Mouse (Mus musculus) intestine, postnatal 0 days (tissue): ENCODE measurements around the gene Ninl. TPM values are rescaled to one million over a fixed set of nuclear protein-coding genes. Genes with fewer than 3 reads are reported as not detected.
A peak's percentile ranks its signal among the peaks of the same experiment; 100 is the strongest.

Experiments used
- ATAC-seq: fragments of 200-750 bp; cut with Nextera tagmentation; 2 replicates; pipeline ENCODE4 v1.8.0; 2017; ENCODE audit warnings: mild to moderate bottlenecking, moderate TSS enrichment, moderate library complexity
- H3K27ac ChIP-seq: fragments of 300-500 bp; sonication (generic); 2 replicates; pipeline ENCODE4 v1.5.1; 2014; ENCODE audit warnings: mild to moderate bottlenecking, low read depth, low read length, moderate library complexity
- H3K27me3 ChIP-seq: fragments of 300-500 bp; sonication (generic); replicated peaks from 2 replicates; pipeline ENCODE4 v1.6.1; 2014; ENCODE audit warnings: low read length, mixed read lengths; ENCODE audit not compliant: control insufficient read depth, insufficient read depth
- H3K36me3 ChIP-seq: fragments of 300-500 bp; sonication (generic); 2 replicates; pipeline ENCODE4 v1.6.1; 2014; ENCODE audit warnings: mild to moderate bottlenecking, moderate library complexity; ENCODE audit not compliant: control insufficient read depth, insufficient read depth
- H3K4me1 ChIP-seq: fragments of 300-500 bp; sonication (generic); replicated peaks from 2 replicates; pipeline ENCODE4 v1.6.1; 2014; ENCODE audit warnings: antibody characterized with exemption, low read length, mixed read lengths; ENCODE audit not compliant: control insufficient read depth, insufficient read depth
- H3K4me2 ChIP-seq: fragments of 300-500 bp; sonication (generic); replicated peaks from 2 replicates; pipeline ENCODE4 v1.6.1; 2014; ENCODE audit warnings: low read depth, mild to moderate bottlenecking, moderate library complexity
- H3K4me3 ChIP-seq: fragments of 300-500 bp; sonication (generic); 2 replicates; pipeline ENCODE4 v1.5.1; 2014; ENCODE audit warnings: low read depth, low read length
- H3K9ac ChIP-seq: fragments of 300-500 bp; sonication (generic); 2 replicates; pipeline ENCODE4 v1.6.1; 2014; ENCODE audit warnings: mild to moderate bottlenecking, low read depth, low read length
- H3K9me3 ChIP-seq: fragments of 300-500 bp; sonication (generic); 2 replicates; pipeline ENCODE4 v1.6.1; 2016; ENCODE audit warnings: mixed run types; ENCODE audit not compliant: control insufficient read depth
- CTCF ChIP-seq: sonication (generic); IDR thresholded peaks from 2 replicates; pipeline ENCODE4 v1.5.1; 2016; ENCODE audit warnings: low read depth, mild to moderate bottlenecking, control low read depth, antibody characterized with exemption, moderate library complexity
- WGBS: fragments of 180-500 bp; shearing (Covaris S2); extraction: QIAGEN DNeasy Blood & Tissue Kit; methylation state at CpG from one replicate; pipeline ENCODE4 v1.1.7; 2014; 5-methylcytosine and 5-hydroxymethylcytosine counted together
- polyA plus RNA-seq: library from polyadenylated mRNA; unstranded; fragments of >200 nt; fragmentation: Nextera tagmentation; extraction: Ambion mirVana; gene quantifications from 2 replicates; pipeline ENCODE4 v1.2.1, GENCODE M21; 2015

The Ninl gene
- polyA plus RNA-seq, 1 experiment from 2014 or later = 1.5 TPM

DNA sequence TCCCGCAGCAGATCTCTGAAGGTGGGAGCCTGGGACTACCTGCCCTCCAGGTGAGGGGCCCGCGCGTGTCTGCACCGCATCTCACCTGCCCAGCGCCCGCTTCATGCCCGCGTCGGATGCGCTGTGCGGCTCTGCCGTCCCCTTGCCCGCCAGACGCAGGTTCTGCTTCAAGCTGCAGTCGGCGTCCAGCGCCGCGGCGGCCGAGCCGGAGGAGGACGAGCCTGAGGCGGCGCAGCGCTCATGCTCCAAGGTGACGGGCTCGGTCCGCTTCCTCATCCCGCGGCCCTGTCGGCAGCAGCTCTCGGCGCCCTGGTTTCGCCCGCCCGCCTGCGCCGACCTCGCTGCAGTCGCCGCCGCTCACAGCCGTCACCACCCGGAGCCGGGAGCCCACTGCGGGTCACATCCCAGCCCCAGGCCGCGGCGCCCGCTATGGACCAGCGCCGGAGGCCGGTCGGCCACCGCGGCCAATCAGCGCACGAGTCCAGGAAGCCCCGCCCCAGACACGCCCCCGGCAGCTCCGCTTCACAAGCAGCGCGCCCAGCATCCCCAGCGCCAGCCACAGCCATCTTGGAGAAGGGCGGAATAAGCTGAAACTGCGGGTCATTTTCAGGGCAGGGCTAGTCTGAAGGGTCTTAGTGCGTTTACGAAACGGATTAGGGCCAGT, 134.8 kb downstream of the Ninl start, which contains the start of gene Abhd12:
Gene Abhd12, minus strand, starts transcription at position 470 of the 664 bp plus-strand sequence.
- ATAC-seq = peak; percentile 96
- Histone ChIP-seq H3K4me2 (peak within 1 kb of the TSS; percentile 97), H3K9me3 (no peaks in the 10 kb centered on the region), H3K36me3 (no peaks in the 10 kb centered on the region), H3K27me3 (no peaks in the 10 kb centered on the region), H3K9ac (peak within 1 kb of the TSS; percentile 69), H3K27ac (peak within 1 kb of the TSS; percentile 60), H3K4me3 (peak within 1 kb of the TSS; percentile 81), H3K4me1 (no peaks in the 10 kb centered on the region)
- under 1% methylated on average over 70 of the region's 72 CpGs for WGBS
- peak; percentile 38 for TF ChIP-seq CTCF

- 72% methylated on average over 8 of the region's 8 CpGs for WGBS
- no peaks in the 10 kb centered on the region for H3K4me1 ChIP-seq
- no peaks in the 10 kb centered on the region for H3K9me3 ChIP-seq
- no peak overlapping the region for H3K27ac ChIP-seq
- no peak for TF ChIP-seq CTCF
- H3K4me2 ChIP-seq = no peak overlapping the region
- H3K36me3 ChIP-seq = no peaks in the 10 kb centered on the region
- H3K9ac ChIP-seq = no peak overlapping the region
- no peak for ATAC-seq
- no peak overlapping the region for H3K4me3 ChIP-seq
- no peaks in the 10 kb centered on the region for H3K27me3 ChIP-seq
These were observed 136.8 kb downstream of the Ninl start for GRCm38 (mm10) chr2:150902347-150902746.

GRCm38 (mm10) chr2:150900341-150900740, 138.8 kb downstream of the Ninl start:
- 65% methylated on average over 6 of the region's 6 CpGs for WGBS
- Histone ChIP-seq H3K27ac (no peak overlapping the region), H3K9ac (no peak overlapping the region), H3K27me3 (no peaks in the 10 kb centered on the region), H3K9me3 (no peaks in the 10 kb centered on the region), H3K36me3 (no peaks in the 10 kb centered on the region), H3K4me1 (no peaks in the 10 kb centered on the region), H3K4me2 (no peak overlapping the region), H3K4me3 (no peak overlapping the region)
- no peak for TF ChIP-seq CTCF
- ATAC-seq = peak; percentile 14; the same call in 1 of the 2 replicates

- no peak overlapping the region for H3K4me2 ChIP-seq
- H3K27me3 ChIP-seq = no peaks in the 10 kb centered on the region
- WGBS = 84% methylated on average over 7 of the region's 7 CpGs
- TF ChIP-seq CTCF = no peak
- no peak overlapping the region for H3K27ac ChIP-seq
- no peaks in the 10 kb centered on the region for H3K36me3 ChIP-seq
- no peaks in the 10 kb centered on the region for H3K4me1 ChIP-seq
- H3K9me3 ChIP-seq = no peaks in the 10 kb centered on the region
- H3K9ac ChIP-seq = no peak overlapping the region
- H3K4me3 ChIP-seq = no peak overlapping the region
- no peak for ATAC-seq
These were observed 143.4 kb downstream of the Ninl start for GRCm38 (mm10) chr2:150895691-150896252.

DNA sequence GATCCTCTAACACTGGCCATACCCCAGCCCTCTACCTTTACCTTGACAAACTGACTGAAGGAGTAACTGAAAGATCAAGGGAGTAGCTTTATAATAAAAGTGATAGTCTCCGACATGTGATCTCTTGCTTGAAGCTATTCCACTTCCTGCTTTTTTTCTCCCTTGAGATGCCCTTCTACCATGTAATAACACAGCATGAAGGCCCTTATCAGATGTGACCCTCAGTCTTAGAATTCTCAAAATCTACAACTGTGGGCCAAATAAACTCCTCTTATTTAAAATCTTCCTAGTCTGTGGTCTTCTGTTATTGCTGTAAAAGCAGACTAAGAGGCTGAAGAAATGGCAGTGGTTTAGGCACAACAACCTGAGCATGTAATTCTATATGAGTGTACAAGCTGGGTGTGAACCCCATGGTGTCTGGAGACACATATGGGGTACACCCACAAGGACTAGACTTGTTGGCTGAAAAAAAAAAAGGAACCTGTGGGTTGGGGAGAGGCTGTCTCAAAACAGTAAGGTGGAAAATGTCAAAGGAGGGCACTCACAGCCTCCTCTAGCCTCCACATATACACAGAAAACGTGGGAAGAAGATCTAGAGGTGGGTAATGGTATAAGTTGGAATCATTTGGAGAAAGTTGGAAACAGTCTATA, 144.4 kb downstream of the Ninl start:
- 82% methylated on average over 2 of the region's 2 CpGs for WGBS
- Histone ChIP-seq H3K27ac (no peak overlapping the region), H3K4me2 (no peak overlapping the region), H3K9ac (no peak overlapping the region), H3K9me3 (no peaks in the 10 kb centered on the region), H3K36me3 (no peaks in the 10 kb centered on the region), H3K4me3 (no peak overlapping the region), H3K27me3 (no peaks in the 10 kb centered on the region), H3K4me1 (no peaks in the 10 kb centered on the region)
- ATAC-seq = no peak
- TF ChIP-seq CTCF = no peak

GRCm38 (mm10) chr2:150887370-150887769, 151.8 kb downstream of the Ninl start:
- Histone ChIP-seq H3K4me1 (no peaks in the 10 kb centered on the region), H3K9ac (no peak overlapping the region), H3K9me3 (no peaks in the 10 kb centered on the region), H3K4me2 (no peak overlapping the region), H3K27ac (no peak overlapping the region), H3K4me3 (no peak overlapping the region), H3K36me3 (no peaks in the 10 kb centered on the region), H3K27me3 (no peaks in the 10 kb centered on the region)
- 53% methylated on average over 2 of the region's 2 CpGs for WGBS
- no peak for ATAC-seq
- no peak for TF ChIP-seq CTCF
